Mouse (Mus musculus) urinary bladder, postnatal 14 days (tissue): Measurements from ENCODE around the gene Cks2.
"Not testable (repeated sequence)": the region's sequence is repeated elsewhere in the genome, so short reads cannot be mapped to it uniquely, and the experiment has no call there.

Source experiments
- DNase-seq: peaks from one replicate; pipeline ENCODE4 v3.0.0; 2021; ENCODE audit warnings: low spot score

Gene Cks2

GRCm38 (mm10) chr13:51644829-51645789 lies at the start of gene Cks2:
Gene Cks2, plus strand, starts transcription at chr13:51645232.
- DNase-seq, result peak; percentile 97

GRCm38 (mm10) chr13:51595404-51595803 lies 49.6 kb upstream of the Cks2 start:
- DNase-seq, result no peak

- DNase-seq, result no peak
These were observed 47.0 kb upstream of the Cks2 start for GRCm38 (mm10) chr13:51598063-51598462.

- no peak for DNase-seq
These were observed 44.9 kb upstream of the Cks2 start for GRCm38 (mm10) chr13:51600169-51600568.

- DNase-seq, result no peak
These were observed 42.3 kb upstream of the Cks2 start for GRCm38 (mm10) chr13:51602764-51603163.

- DNase-seq, result peak; percentile 7
These were observed 41.7 kb upstream of the Cks2 start for GRCm38 (mm10) chr13:51603221-51603893.

GRCm38 (mm10) chr13:51603894-51604244 lies 41.2 kb upstream of the Cks2 start:
- DNase-seq, result no peak

GRCm38 (mm10) chr13:51609231-51609630 lies 35.8 kb upstream of the Cks2 start:
- DNase-seq, result no peak

GRCm38 (mm10) chr13:51611060-51611459 lies 34.0 kb upstream of the Cks2 start:
- no peak for DNase-seq

- DNase-seq, result no peak
These were observed 33.5 kb upstream of the Cks2 start for GRCm38 (mm10) chr13:51611500-51611899.

GRCm38 (mm10) chr13:51615815-51616214 lies 29.2 kb upstream of the Cks2 start:
- peak; percentile 21 for DNase-seq

- DNase-seq, result no peak
These were observed 28.5 kb upstream of the Cks2 start for GRCm38 (mm10) chr13:51616417-51617044.

GRCm38 (mm10) chr13:51617306-51617705 lies 27.7 kb upstream of the Cks2 start:
- no peak for DNase-seq

- peak; percentile 54 for DNase-seq
These were observed 27.2 kb upstream of the Cks2 start for GRCm38 (mm10) chr13:51617861-51618260.

- no peak for DNase-seq
These were observed 26.4 kb upstream of the Cks2 start for GRCm38 (mm10) chr13:51618602-51619001.

- no peak for DNase-seq
These were observed 22.4 kb upstream of the Cks2 start for GRCm38 (mm10) chr13:51622626-51623025.

- no peak for DNase-seq
These were observed 21.4 kb upstream of the Cks2 start for GRCm38 (mm10) chr13:51623678-51624077.

- no peak for DNase-seq
These were observed 16.7 kb upstream of the Cks2 start for GRCm38 (mm10) chr13:51628273-51628848.

GRCm38 (mm10) chr13:51631354-51631992 lies 13.6 kb upstream of the Cks2 start:
- DNase-seq, result no peak

- DNase-seq, result no peak
These were observed 12.3 kb upstream of the Cks2 start for GRCm38 (mm10) chr13:51632560-51633218.

GRCm38 (mm10) chr13:51635384-51635783 lies 9.6 kb upstream of the Cks2 start:
- not testable (repeated sequence) for DNase-seq
